Mouse (Mus musculus) liver, embryonic 14 days (tissue): Measurements from ENCODE around the gene Stard9. TPM values are rescaled to one million over a fixed set of nuclear protein-coding genes. Genes with fewer than 3 reads are reported as not detected.

ENCODE experiments used
- polyA plus RNA-seq: library from polyadenylated mRNA; depleted of rRNA; stranded (reverse); fragments of >200 nt; gene quantifications from 2 replicates; pipeline ENCODE4 v1.2.3, GENCODE M21; 2012; rRNA removed

Gene Stard9
- 1.4 and 1.6 TPM in 2 replicates for polyA plus RNA-seq

GRCm38 (mm10) chr2:120628886-120629735 is at the start of gene Stard9:
Gene Stard9, plus strand, starts transcription at chr2:120629121.

GRCm38 (mm10) chr2:120608830-120609723 is 19.8 kb upstream of the Stard9 start, which contains the start of the genes Haus2 and Lrrc57:
Gene Haus2, plus strand, starts transcription at chr2:120609383.
Gene Lrrc57, minus strand, starts transcription at chr2:120609520.

Other genes with a start within 250 kb of the Stard9 start
- 4.8 and 5.5 TPM in 2 replicates for gene Ganc, start 225.2 kb upstream of the Stard9 start, polyA plus RNA-seq
- gene Tmem87a, start 225.0 kb upstream of the Stard9 start, polyA plus RNA-seq, result 6.2 and 6.6 TPM in 2 replicates
- 2.2 and 3.1 TPM in 2 replicates for gene Capn3, start 173.1 kb upstream of the Stard9 start, polyA plus RNA-seq
- gene Zfp106, start 65.3 kb upstream of the Stard9 start, polyA plus RNA-seq, result 14.2 and 17.1 TPM in 2 replicates
- gene Snap23, start 61.5 kb upstream of the Stard9 start, polyA plus RNA-seq, result 17.0 and 19.9 TPM in 2 replicates
- 8.2 and 9.5 TPM in 2 replicates for gene Haus2, start 19.7 kb upstream of the Stard9 start, polyA plus RNA-seq
- 7.2 and 9.4 TPM in 2 replicates for gene Lrrc57, start 19.6 kb upstream of the Stard9 start, polyA plus RNA-seq
- 11.7 and 14.3 TPM in 2 replicates for gene Cdan1, start 221.0 kb downstream of the Stard9 start, polyA plus RNA-seq
- gene Ttbk2, start 221.5 kb downstream of the Stard9 start, polyA plus RNA-seq, result 0.85 and 0.91 TPM in 2 replicates